ENCODE assay signal across 23 mouse cellular contexts in genomic region chr11:29504899-29505625, GRCm38 (mm10). TPM values are rescaled to one million over a fixed set of nuclear protein-coding genes. Genes with fewer than 3 reads are reported as not detected.
DNase-seq lines count a peak whose midpoint lies in the region; ATAC-seq and TF ChIP-seq lines count a peak whose summit lies in the region.
"Had no signal": no experiment of that assay in that cellular context is flagged by ENCODE, and none has a peak within 500 bp of the region (broad histone marks: within the 10 kb centered on the region; RNA-seq: fewer than 3 reads in every experiment).

No protein-coding gene starts in this region.

- peak overlapping the region; percentile 35 for H3K4me2 ChIP-seq in liver, embryonic 12.5 days
- H3K4me2 ChIP-seq in liver, postnatal 0 days (ENCODE audit: low read depth, low read length) = no peak overlapping the region
- H3K4me2 ChIP-seq in liver, embryonic 15.5 days = peak overlapping the region; percentile 6
- H3K4me2 ChIP-seq: heart, embryonic 11.5 days; heart, embryonic 15.5 days; hindbrain, embryonic 14.5 days had no signal

- H3K4me1 ChIP-seq in liver, embryonic 12.5 days = peaks cover 20% of the 10 kb centered on the region
- no peaks in the 10 kb centered on the region for H3K4me1 ChIP-seq in liver, postnatal 0 days (ENCODE audit: insufficient read depth)
- peaks cover 5% of the 10 kb centered on the region for H3K4me1 ChIP-seq in bone marrow macrophage, adult 2 months (ENCODE audit: control insufficient read depth, insufficient read depth, low read length)
- peaks cover 16% of the 10 kb centered on the region for H3K4me1 ChIP-seq in liver, embryonic 15.5 days (replicated peaks)
- H3K4me1 ChIP-seq: forebrain, embryonic 10.5 days; heart, embryonic 15.5 days; hindbrain, embryonic 10.5 days had no signal

- no peak for DNase-seq in liver, postnatal 0 days
- no peak for DNase-seq in embryo, embryonic 10 days (ENCODE audit: low spot score)
- DNase-seq in heart, adult 18-20 months = no peak
- DNase-seq: adrenal gland, adult 8-10 months; adrenal gland, postnatal 36 days; cerebellum, adult 11 months; cerebellum, adult 8-10 months; cerebellum, postnatal 14 days; gastrocnemius, adult 2 months; gastrocnemius, postnatal 36 days; heart, adult 11 months had no signal

- WGBS in liver, embryonic 12.5 days (ENCODE audit: insufficient replicate concordance) = 56% methylated on average over 2 of the region's 2 CpGs
- WGBS in liver, postnatal 0 days (ENCODE audit: insufficient replicate concordance) = 58% methylated on average over 2 of the region's 2 CpGs
- WGBS in liver, embryonic 15.5 days (ENCODE audit: insufficient replicate concordance) = 36% methylated on average over 2 of the region's 2 CpGs

- no peak for TF ChIP-seq EP300 in liver, postnatal 0 days (IDR thresholded peaks at IDR 0.05; ENCODE audit: low read depth)

- peaks cover 10% of the 10 kb centered on the region for H3K36me3 ChIP-seq in liver, embryonic 12.5 days
- H3K36me3 ChIP-seq in liver, postnatal 0 days (replicated peaks; ENCODE audit: insufficient read depth, low read length) = peaks cover 6% of the 10 kb centered on the region
- H3K36me3 ChIP-seq in liver, embryonic 15.5 days (replicated peaks) = no peaks in the 10 kb centered on the region

- TF ChIP-seq CTCF in liver, postnatal 0 days (IDR thresholded peaks at IDR 0.05; ENCODE audit: low read depth) = no peak
- no peak for TF ChIP-seq CTCF in bone marrow macrophage, adult 2 months (IDR thresholded peaks at IDR 0.05; ENCODE audit: low read depth, low read length)

- no peaks in the 10 kb centered on the region for H3K27me3 ChIP-seq in liver, embryonic 12.5 days (replicated peaks)
- H3K27me3 ChIP-seq in liver, postnatal 0 days (ENCODE audit: insufficient read depth, low read length) = no peaks in the 10 kb centered on the region
- no peaks in the 10 kb centered on the region for H3K27me3 ChIP-seq in liver, embryonic 15.5 days
- H3K27me3 ChIP-seq: CH12.LX; heart, embryonic 15.5 days had no signal

- peak overlapping the region; percentile 63 for H3K27ac ChIP-seq in liver, embryonic 12.5 days
- H3K27ac ChIP-seq in liver, postnatal 0 days (ENCODE audit: low read depth) = no peak overlapping the region
- peak overlapping the region; percentile 57 for H3K27ac ChIP-seq in bone marrow macrophage, adult 2 months (ENCODE audit: insufficient read depth, low read depth, low read length)
- peak overlapping the region; percentile 48; the same call in 1 of the 2 replicates for H3K27ac ChIP-seq in liver, embryonic 15.5 days (replicated peaks)
- H3K27ac ChIP-seq: forebrain, embryonic 10.5 days; gastrocnemius, adult 2 months; heart, embryonic 15.5 days; hindbrain, embryonic 10.5 days; hindbrain, embryonic 14.5 days had no signal

- no peak overlapping the region for H3K9ac ChIP-seq in liver, embryonic 12.5 days
- no peak overlapping the region for H3K9ac ChIP-seq in liver, postnatal 0 days (replicated peaks)
- H3K9ac ChIP-seq in liver, embryonic 15.5 days = no peak overlapping the region
- H3K9ac ChIP-seq: heart, embryonic 15.5 days; hindbrain, embryonic 14.5 days had no signal

- no peak for TF ChIP-seq POLR2A in bone marrow macrophage, adult 2 months (IDR thresholded peaks at IDR 0.05; ENCODE audit: borderline replicate concordance, low read depth, low read length)

- H3K9me3 ChIP-seq in liver, embryonic 12.5 days (replicated peaks) = no peaks in the 10 kb centered on the region
- no peaks in the 10 kb centered on the region for H3K9me3 ChIP-seq in liver, postnatal 0 days (ENCODE audit: low read length)
- H3K9me3 ChIP-seq in liver, embryonic 15.5 days (replicated peaks) = no peaks in the 10 kb centered on the region
- H3K9me3 ChIP-seq: forebrain, embryonic 10.5 days; heart, embryonic 15.5 days; hindbrain, embryonic 10.5 days had no signal

- ATAC-seq in liver, embryonic 12.5 days = peak; percentile 54; the same call in 1 of the 2 replicates
- ATAC-seq in liver, postnatal 0 days = no peak
- peak; percentile 58 for ATAC-seq in liver, embryonic 15.5 days (ENCODE audit: insufficient read depth)
- ATAC-seq in erythroid progenitor cell, adult 5-6 weeks (replicated peaks; ENCODE audit: low FRiP score, poor library complexity, severe bottlenecking) = no peak
- ATAC-seq: forebrain, embryonic 14.5 days had no signal

- no peak overlapping the region for H3K4me3 ChIP-seq in liver, embryonic 12.5 days
- H3K4me3 ChIP-seq in liver, postnatal 0 days (ENCODE audit: low read depth, low read length) = no peak overlapping the region
- no peak overlapping the region for H3K4me3 ChIP-seq in bone marrow macrophage, adult 2 months (ENCODE audit: insufficient read depth, low read length)
- no peak overlapping the region for H3K4me3 ChIP-seq in liver, embryonic 15.5 days (replicated peaks)
- H3K4me3 ChIP-seq: forebrain, embryonic 10.5 days; gastrocnemius, adult 2 months; heart, embryonic 15.5 days; hindbrain, embryonic 10.5 days had no signal

RNA-seq across cellular contexts. Expression of gene Prorsd1, which starts 9.8 kb away (rescaled TPM):
- polyA plus RNA-seq in liver, embryonic 12.5 days (2016; fragmentation: Nextera tagmentation; extraction: Ambion mirVana) = 31.4 and 32.1 TPM in 2 replicates
- polyA plus RNA-seq in liver, postnatal 0 days (2015; fragmentation: Nextera tagmentation; extraction: Ambion mirVana) = 19.4 and 23.0 TPM in 2 replicates
- 59.9 and 70.2 TPM in 2 replicates for polyA plus RNA-seq in bone marrow macrophage, adult 2 months (2012; ENCODE audit: insufficient read depth, insufficient read length, missing spikeins)
- 15.5 and 17.4 TPM in 2 replicates for polyA plus RNA-seq in liver, embryonic 15.5 days (2015; fragmentation: Nextera tagmentation; extraction: Ambion mirVana)
- total RNA-seq in erythroid progenitor cell, adult 5-6 weeks (2015; ENCODE audit: low replicate concordance) = 11.3 and 13.3 TPM in 2 replicates
- total RNA-seq in erythroid progenitor cell, adult 5-6 weeks (2017; ENCODE audit: low replicate concordance) = 11.9 and 18.2 TPM in 2 replicates
- 10 to 100 TPM; 22.8 to 26.5 TPM for total RNA-seq in heart, adult 18-20 months (2021)

RNA-seq across cellular contexts. Expression of gene Mtif2, which starts 21.1 kb away (rescaled TPM):
- 36.2 and 37.0 TPM in 2 replicates for polyA plus RNA-seq in liver, embryonic 12.5 days (2016; fragmentation: Nextera tagmentation; extraction: Ambion mirVana)
- polyA plus RNA-seq in liver, postnatal 0 days (2015; fragmentation: Nextera tagmentation; extraction: Ambion mirVana) = 20.2 and 21.2 TPM in 2 replicates
- polyA plus RNA-seq in bone marrow macrophage, adult 2 months (2012; ENCODE audit: insufficient read depth, insufficient read length, missing spikeins) = 28.1 and 29.9 TPM in 2 replicates
- 19.4 and 21.5 TPM in 2 replicates for polyA plus RNA-seq in liver, embryonic 15.5 days (2015; fragmentation: Nextera tagmentation; extraction: Ambion mirVana)
- total RNA-seq in erythroid progenitor cell, adult 5-6 weeks (2015; ENCODE audit: low replicate concordance) = 0.36 and 15.1 TPM in 2 replicates
- 7.8 and 17.4 TPM in 2 replicates for total RNA-seq in erythroid progenitor cell, adult 5-6 weeks (2017; ENCODE audit: low replicate concordance)
- 10 to 100 TPM; 59.2 to 63.6 TPM for total RNA-seq in heart, adult 18-20 months (2021)

RNA-seq across cellular contexts. Expression of gene Clhc1, which starts 42.7 kb away (rescaled TPM):
- 0.21 and 0.23 TPM in 2 replicates for polyA plus RNA-seq in liver, embryonic 12.5 days (2016; fragmentation: Nextera tagmentation; extraction: Ambion mirVana)
- polyA plus RNA-seq in liver, postnatal 0 days (2015; fragmentation: Nextera tagmentation; extraction: Ambion mirVana) = not detected in 2 replicates
- polyA plus RNA-seq in bone marrow macrophage, adult 2 months (2012; ENCODE audit: insufficient read depth, insufficient read length, missing spikeins) = 1.2 TPM in 1 of 2 replicates, not detected in the other
- polyA plus RNA-seq in liver, embryonic 15.5 days (2015; fragmentation: Nextera tagmentation; extraction: Ambion mirVana) = 0.08 TPM in 1 of 2 replicates, not detected in the other
- not detected in 2 replicates for total RNA-seq in erythroid progenitor cell, adult 5-6 weeks (2015; ENCODE audit: low replicate concordance)
- total RNA-seq in erythroid progenitor cell, adult 5-6 weeks (2017; ENCODE audit: low replicate concordance) = 0.26 TPM in 1 of 2 replicates, not detected in the other
- total RNA-seq in heart, adult 18-20 months (2021) = not detected
- total RNA-seq: gastrocnemius, adult 2 months; gastrocnemius, postnatal 36 days; heart, postnatal 25 days had no signal

RNA-seq across cellular contexts. Expression of gene Rps27a, which starts 42.8 kb away (rescaled TPM):
- 1,007 and 1,054 TPM in 2 replicates for polyA plus RNA-seq in liver, embryonic 12.5 days (2016; fragmentation: Nextera tagmentation; extraction: Ambion mirVana)
- 684 and 729 TPM in 2 replicates for polyA plus RNA-seq in liver, postnatal 0 days (2015; fragmentation: Nextera tagmentation; extraction: Ambion mirVana)
- 2,179 and 2,314 TPM in 2 replicates for polyA plus RNA-seq in bone marrow macrophage, adult 2 months (2012; ENCODE audit: insufficient read depth, insufficient read length, missing spikeins)
- polyA plus RNA-seq in liver, embryonic 15.5 days (2015; fragmentation: Nextera tagmentation; extraction: Ambion mirVana) = 525 and 582 TPM in 2 replicates
- 519 and 610 TPM in 2 replicates for total RNA-seq in erythroid progenitor cell, adult 5-6 weeks (2015; ENCODE audit: low replicate concordance)
- total RNA-seq in erythroid progenitor cell, adult 5-6 weeks (2017; ENCODE audit: low replicate concordance) = 253 and 374 TPM in 2 replicates
- total RNA-seq in heart, adult 18-20 months (2021) = 100 to 1,000 TPM; 497 to 519 TPM

Comparison
In these comparisons a context has a peak if more than half of its experiments do, and no peak if none do; other contexts are left out.
1. ATAC-seq: peak in liver, embryonic 12.5 days (single experiment) and liver, embryonic 15.5 days (single experiment); none in liver, postnatal 0 days (single experiment) and erythroid progenitor cell, adult 5-6 weeks (single experiment).